Mouse (Mus musculus): Measurements from ENCODE around the gene Trmt2a. TPM values are rescaled to one million over a fixed set of nuclear protein-coding genes. Genes with fewer than 3 reads are reported as not detected.
A peak's percentile ranks its signal among the peaks of the same experiment; 100 is the strongest.

The Trmt2a gene
- total and polyA plus RNA-seq, 2 experiments: 14.6 to 19.4 TPM

DNA sequence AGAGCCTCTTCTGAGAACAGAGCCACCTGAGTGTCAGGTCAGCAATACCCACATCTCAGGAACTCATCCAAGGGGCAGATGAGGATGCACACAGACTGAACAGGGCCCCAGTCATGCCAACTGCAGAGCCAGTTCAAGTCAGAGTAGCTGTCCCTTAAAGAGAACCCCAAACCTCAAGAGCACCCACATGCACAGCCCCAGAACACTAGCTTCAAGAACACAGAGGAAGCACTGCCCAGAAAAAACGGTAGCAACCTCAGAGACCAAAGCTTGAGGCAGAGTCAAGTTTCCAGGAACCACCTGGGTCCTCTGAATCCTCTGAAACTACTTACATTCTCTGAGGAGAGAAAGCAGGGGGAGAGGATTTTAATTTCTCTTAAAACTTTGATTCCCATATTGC lies 15.0 kb upstream of the Trmt2a start:
- DNase-seq (ENCODE audit: extremely low read depth, low read depth, low spot score): no peak
- H3K36me3 ChIP-seq (ENCODE audit: control insufficient read depth, insufficient read depth, low read length): 0 out of 2 replicates have a peak, but pooled peaks cover 2% of the 10 kb centered on the region
- WGBS: 39% methylated on average over 1 of the region's 1 CpGs
- H3K27me3 ChIP-seq (ENCODE audit: control insufficient read depth, insufficient read depth, low read length): no peaks in the 10 kb centered on the region
- H3K27ac ChIP-seq (replicated peaks; ENCODE audit: insufficient read depth, low read depth, low read length): no peak overlapping the region
- no peak overlapping the region for H3K9ac ChIP-seq (ENCODE audit: low read depth, low read length)
- H3K79me2 ChIP-seq (ENCODE audit: control insufficient read depth, insufficient read depth, low read length): no peaks in the 10 kb centered on the region
- H3K4me3 ChIP-seq (ENCODE audit: insufficient read depth, low read depth, low read length): no peak overlapping the region
- no peak for TF ChIP-seq POLR2A (IDR thresholded peaks at IDR 0.05; ENCODE audit: extremely low read depth, insufficient read depth, low read length)
- no peak for TF ChIP-seq CTCF (IDR thresholded peaks at IDR 0.05; ENCODE audit: low read depth, low read length)
- peaks cover 17% of the 10 kb centered on the region for H3K4me1 ChIP-seq (ENCODE audit: control insufficient read depth, insufficient read depth, low read length)

DNA sequence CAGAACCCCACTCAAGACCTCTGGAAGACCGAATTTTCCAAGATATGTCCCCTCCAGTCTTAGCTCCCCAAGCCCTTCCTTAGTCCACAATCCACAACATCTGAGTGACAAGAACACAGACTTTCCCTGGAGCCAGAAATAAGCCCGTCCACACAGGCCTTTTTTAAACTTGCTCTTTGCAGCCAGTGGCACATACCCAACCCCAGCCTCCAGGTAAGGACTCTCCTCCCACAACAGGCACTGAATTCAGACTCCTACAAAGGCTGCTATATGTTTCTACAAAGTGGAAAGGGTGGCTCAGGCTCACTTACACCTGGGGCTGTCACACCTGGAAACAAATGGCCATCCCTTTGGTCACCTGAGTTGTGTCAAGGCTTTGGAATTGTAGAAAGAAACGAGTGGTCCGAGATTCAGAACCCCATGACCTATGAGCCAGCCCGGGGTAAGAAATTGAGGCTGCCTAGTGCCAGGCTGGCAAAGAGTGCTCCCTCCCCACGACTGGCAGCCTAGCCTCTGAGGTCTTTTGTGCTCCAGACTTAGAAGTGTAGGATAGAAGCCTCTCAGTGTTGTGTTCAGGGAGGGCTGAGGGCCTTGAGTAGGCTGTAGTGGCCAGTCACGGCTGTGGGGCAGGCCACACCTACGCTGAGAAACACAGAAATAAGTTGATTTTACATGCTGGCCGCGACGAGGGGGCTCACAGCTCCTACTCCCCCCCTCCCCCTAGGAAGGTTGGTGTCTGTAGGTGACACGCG lies 14.4 kb upstream of the Trmt2a start:
- Histone ChIP-seq H3K9ac (ENCODE audit: low read depth, low read length) (peak overlapping the region; percentile 89), H3K4me1 (ENCODE audit: control insufficient read depth, insufficient read depth, low read length) (peaks cover 17% of the 10 kb centered on the region), H3K36me3 (ENCODE audit: control insufficient read depth, insufficient read depth, low read length) (0 out of 2 replicates have a peak, but pooled peaks cover 2% of the 10 kb centered on the region), H3K4me3 (ENCODE audit: insufficient read depth, low read depth, low read length) (peak overlapping the region; percentile 81), H3K27me3 (ENCODE audit: control insufficient read depth, insufficient read depth, low read length) (no peaks in the 10 kb centered on the region), H3K27ac (replicated peaks; ENCODE audit: insufficient read depth, low read depth, low read length) (no peak overlapping the region), H3K79me2 (ENCODE audit: control insufficient read depth, insufficient read depth, low read length) (no peaks in the 10 kb centered on the region)
- WGBS: 24% methylated on average over 13 of the region's 13 CpGs
- no peak for DNase-seq (ENCODE audit: extremely low read depth, low read depth, low spot score)
- TF ChIP-seq POLR2A (IDR thresholded peaks at IDR 0.05; ENCODE audit: extremely low read depth, insufficient read depth, low read length) (no peak), CTCF (IDR thresholded peaks at IDR 0.05; ENCODE audit: low read depth, low read length) (no peak)

DNA sequence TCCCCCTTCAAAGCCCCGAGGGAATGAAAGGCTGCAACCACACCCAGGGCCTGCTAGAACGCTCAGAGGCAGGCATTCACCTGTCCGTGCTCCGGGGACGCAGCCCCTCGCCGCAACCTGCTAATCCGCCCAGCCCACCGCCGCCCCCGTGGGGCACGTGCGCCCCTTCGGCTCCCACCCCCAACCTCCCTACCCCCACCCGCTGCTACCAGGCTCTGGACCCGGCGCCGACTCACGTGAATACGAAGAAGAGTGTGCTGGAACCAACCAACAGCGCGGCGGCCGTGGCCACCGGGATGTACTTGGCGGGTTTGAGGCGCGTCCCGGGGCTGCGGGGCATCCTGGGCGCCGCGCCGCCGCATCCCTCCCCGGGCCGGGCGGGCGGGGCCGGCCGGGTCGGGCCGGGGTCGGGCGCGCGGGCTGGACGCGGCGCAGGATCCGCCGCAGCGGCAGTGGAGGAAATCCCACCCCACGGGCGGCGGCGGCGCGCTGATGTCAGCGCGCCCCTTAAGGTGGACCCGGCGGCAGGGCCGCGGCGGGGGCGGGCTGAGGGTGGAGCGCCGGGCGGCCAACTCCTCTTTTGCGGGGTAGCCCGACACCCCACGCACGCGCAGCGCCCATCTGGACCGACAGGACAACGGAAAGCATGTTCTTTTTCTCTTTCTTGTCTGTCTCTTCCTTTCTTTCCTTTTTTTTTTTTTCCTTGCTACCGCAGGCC lies 13.6 kb upstream of the Trmt2a start, which contains the start of gene Zdhhc8:
Gene Zdhhc8, minus strand, starts transcription at position 466 of the 718 bp plus-strand sequence.
- under 1% methylated on average over 73 of the region's 79 CpGs for WGBS
- TF ChIP-seq CTCF (IDR thresholded peaks at IDR 0.05; ENCODE audit: low read depth, low read length) (no peak), POLR2A (IDR thresholded peaks at IDR 0.05; ENCODE audit: extremely low read depth, insufficient read depth, low read length) (no peak)
- Histone ChIP-seq H3K27ac (replicated peaks; ENCODE audit: insufficient read depth, low read depth, low read length) (peak within 1 kb of the TSS; percentile 39), H3K79me2 (ENCODE audit: control insufficient read depth, insufficient read depth, low read length) (no peaks in the 10 kb centered on the region), H3K27me3 (ENCODE audit: control insufficient read depth, insufficient read depth, low read length) (no peaks in the 10 kb centered on the region), H3K4me3 (ENCODE audit: insufficient read depth, low read depth, low read length) (peak within 1 kb of the TSS; percentile 81), H3K36me3 (ENCODE audit: control insufficient read depth, insufficient read depth, low read length) (peaks cover 2% of the 10 kb centered on the region; the same call in 1 of the 2 replicates), H3K4me1 (ENCODE audit: control insufficient read depth, insufficient read depth, low read length) (peaks cover 17% of the 10 kb centered on the region), H3K9ac (ENCODE audit: low read depth, low read length) (peak within 1 kb of the TSS; percentile 89)
- DNase-seq (ENCODE audit: extremely low read depth, low read depth, low spot score): no peak

DNA sequence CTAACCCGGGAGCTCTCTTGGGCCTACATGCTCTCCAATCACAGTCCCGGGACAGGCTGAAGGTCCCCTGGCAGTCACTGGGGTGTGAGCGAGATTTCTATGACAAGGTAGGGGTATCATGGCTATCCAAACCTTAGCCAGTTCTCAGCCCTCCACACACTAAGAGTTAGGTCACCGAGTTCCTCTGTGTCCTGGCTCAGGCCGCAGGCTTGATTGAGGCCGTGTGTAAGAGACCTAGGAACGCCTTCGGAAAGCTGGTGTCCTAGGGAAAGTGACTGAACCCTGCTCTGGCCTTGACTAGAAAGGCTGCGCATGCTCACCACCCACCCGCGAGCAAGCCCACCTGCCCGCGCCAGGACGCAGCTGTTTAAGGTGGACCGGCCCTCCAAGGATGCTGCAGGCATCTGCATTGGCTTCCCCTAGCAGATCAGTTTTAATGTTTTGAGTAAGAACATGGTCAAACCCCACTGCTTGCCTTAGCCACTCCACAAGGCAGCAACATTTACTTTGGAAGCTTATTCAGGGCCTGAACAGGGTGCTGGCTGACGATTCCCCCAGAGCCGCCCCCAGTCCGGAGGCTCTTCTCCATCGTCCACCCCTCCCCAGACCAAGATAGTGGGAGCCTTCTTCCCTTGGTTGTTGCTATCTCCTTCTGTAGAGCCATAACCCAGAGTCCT lies 13.0 kb upstream of the Trmt2a start:
- TF ChIP-seq CTCF (IDR thresholded peaks at IDR 0.05; ENCODE audit: low read depth, low read length) (no peak), POLR2A (IDR thresholded peaks at IDR 0.05; ENCODE audit: extremely low read depth, insufficient read depth, low read length) (no peak)
- 12% methylated on average over 19 of the region's 19 CpGs for WGBS

DNA sequence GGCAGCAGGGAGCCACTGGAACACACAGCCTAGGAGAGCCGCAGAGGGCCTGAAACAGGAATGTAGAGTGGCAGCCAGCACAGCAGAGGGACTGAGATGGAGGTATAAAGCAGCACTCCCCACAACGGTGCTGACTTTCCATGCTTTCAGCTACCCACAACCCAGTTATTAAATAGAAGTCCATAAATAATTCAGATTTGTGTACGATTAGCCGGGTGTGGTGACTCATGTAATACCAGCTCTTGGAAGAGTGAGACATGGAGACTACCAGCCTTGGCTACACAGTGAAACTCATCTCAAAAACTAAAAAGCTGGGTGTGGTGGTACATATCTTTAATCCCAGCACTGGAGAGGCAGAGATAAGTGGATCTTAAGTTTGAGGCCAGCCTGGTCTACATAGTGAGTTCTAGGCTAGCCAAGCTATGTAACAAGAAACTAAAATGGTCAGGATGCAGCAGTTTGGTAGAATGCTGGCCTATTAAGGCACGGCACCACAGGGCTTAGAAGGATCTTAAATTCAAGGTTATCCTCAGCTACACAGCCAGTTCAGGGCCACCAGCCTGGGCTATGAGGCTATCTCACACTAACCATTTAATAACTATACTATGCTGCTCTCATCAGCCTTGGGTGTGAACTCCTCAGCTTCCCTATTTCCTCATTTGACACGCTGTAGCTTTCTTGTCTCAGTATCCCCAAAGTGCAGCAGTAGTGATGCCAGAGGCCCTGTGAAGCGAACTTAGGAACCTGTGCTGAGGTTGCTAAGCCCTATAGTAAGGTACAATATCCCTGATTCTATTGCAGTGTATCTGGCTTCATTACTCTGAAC lies 11.6 kb upstream of the Trmt2a start:
- no peak overlapping the region for H3K27ac ChIP-seq (replicated peaks; ENCODE audit: insufficient read depth, low read depth, low read length)
- H3K4me1 ChIP-seq (ENCODE audit: control insufficient read depth, insufficient read depth, low read length): peaks cover 17% of the 10 kb centered on the region
- peaks cover 9% of the 10 kb centered on the region for H3K36me3 ChIP-seq (ENCODE audit: control insufficient read depth, insufficient read depth, low read length)
- no peak overlapping the region for H3K9ac ChIP-seq (ENCODE audit: low read depth, low read length)
- no peaks in the 10 kb centered on the region for H3K27me3 ChIP-seq (ENCODE audit: control insufficient read depth, insufficient read depth, low read length)
- H3K79me2 ChIP-seq (ENCODE audit: control insufficient read depth, insufficient read depth, low read length): no peaks in the 10 kb centered on the region
- TF ChIP-seq POLR2A (IDR thresholded peaks at IDR 0.05; ENCODE audit: extremely low read depth, insufficient read depth, low read length): no peak
- DNase-seq (ENCODE audit: extremely low read depth, low read depth, low spot score): no peak
- H3K4me3 ChIP-seq (ENCODE audit: insufficient read depth, low read depth, low read length): no peak overlapping the region
- WGBS: 93% methylated on average over 7 of the region's 7 CpGs

More for the DNA sequence above, 13.0 kb upstream of the Trmt2a start:
- peak overlapping the region; percentile 76 for H3K9ac ChIP-seq (ENCODE audit: low read depth, low read length)
- H3K36me3 ChIP-seq (ENCODE audit: control insufficient read depth, insufficient read depth, low read length): peaks cover 3% of the 10 kb centered on the region
- peak; percentile 57 for DNase-seq (ENCODE audit: extremely low read depth, low read depth, low spot score)
- H3K4me1 ChIP-seq (ENCODE audit: control insufficient read depth, insufficient read depth, low read length): peaks cover 17% of the 10 kb centered on the region
- H3K27me3 ChIP-seq (ENCODE audit: control insufficient read depth, insufficient read depth, low read length): no peaks in the 10 kb centered on the region
- peak overlapping the region; percentile 81 for H3K4me3 ChIP-seq (ENCODE audit: insufficient read depth, low read depth, low read length)
- H3K79me2 ChIP-seq (ENCODE audit: control insufficient read depth, insufficient read depth, low read length): no peaks in the 10 kb centered on the region
- peak overlapping the region; percentile 39 for H3K27ac ChIP-seq (replicated peaks; ENCODE audit: insufficient read depth, low read depth, low read length)
